Mouse (Mus musculus) lung, embryonic 14.5 days (tissue): Measurements from ENCODE around the gene Rpl13a. TPM values are rescaled to one million over a fixed set of nuclear protein-coding genes. Genes with fewer than 3 reads are reported as not detected.
A peak's percentile ranks its signal among the peaks of the same experiment; 100 is the strongest.
"Not testable (repeated sequence)": the region's sequence is repeated elsewhere in the genome, so short reads cannot be mapped to it uniquely, and the experiment has no call there.

Source experiments
- ATAC-seq: fragments of 200-750 bp; cut with Nextera tagmentation; 2 replicates; pipeline ENCODE4 v1.8.0; 2017; ENCODE audit warnings: mild to moderate bottlenecking, moderate TSS enrichment, moderate library complexity; ENCODE audit not compliant: insufficient read depth
- DNase-seq: peaks from one replicate; pipeline ENCODE4 v3.0.0-alpha.2; 2015
- H3K27ac ChIP-seq: fragments of 300-500 bp; sonication (generic); 2 replicates; pipeline ENCODE4 v1.5.1; 2014; ENCODE audit warnings: low read depth, mild to moderate bottlenecking, moderate library complexity
- H3K27me3 ChIP-seq: fragments of 300-500 bp; sonication (generic); 2 replicates; pipeline ENCODE4 v1.6.1; 2014; ENCODE audit warnings: low read length, control low read depth; ENCODE audit not compliant: insufficient read depth
- H3K36me3 ChIP-seq: fragments of 300-500 bp; sonication (generic); 2 replicates; pipeline ENCODE4 v1.6.1; 2014; ENCODE audit warnings: control low read depth; ENCODE audit not compliant: insufficient read depth
- H3K4me1 ChIP-seq: fragments of 300-500 bp; sonication (generic); 2 replicates; pipeline ENCODE4 v1.6.1; 2014; ENCODE audit warnings: antibody characterized with exemption, control low read depth; ENCODE audit not compliant: insufficient read depth
- H3K4me2 ChIP-seq: fragments of 300-500 bp; sonication (generic); 2 replicates; pipeline ENCODE4 v1.6.1; 2014; ENCODE audit warnings: mild to moderate bottlenecking
- H3K4me3 ChIP-seq: fragments of 300-500 bp; sonication (generic); 2 replicates; pipeline ENCODE4 v1.5.1; 2014; ENCODE audit warnings: low read depth, low read length
- H3K9ac ChIP-seq: fragments of 300-500 bp; sonication (generic); 2 replicates; pipeline ENCODE4 v1.6.1; 2014
- H3K9me3 ChIP-seq: fragments of 300-500 bp; sonication (generic); 2 replicates; pipeline ENCODE4 v1.6.1; 2016; ENCODE audit warnings: low read depth, low read length, control low read depth
- CTCF ChIP-seq: IDR thresholded peaks from 2 replicates; pipeline ENCODE4 v1.5.1; 2016; ENCODE audit warnings: antibody characterized with exemption, low read depth
- WGBS: fragments of 180-500 bp; shearing (Covaris S2); extraction: QIAGEN DNeasy Blood & Tissue Kit; methylation state at CpG from one replicate; pipeline ENCODE4 v1.1.7; 2014; 5-methylcytosine and 5-hydroxymethylcytosine counted together
- polyA plus RNA-seq: library from polyadenylated mRNA; unstranded; fragments of >200 nt; fragmentation: Nextera tagmentation; extraction: Ambion mirVana; gene quantifications from 2 replicates; pipeline ENCODE4 v1.2.1, GENCODE M21; 2014

The Rpl13a gene
- polyA plus RNA-seq, 1 experiment from 2014 or later, result 1,527 TPM

- Histone ChIP-seq H3K4me3 (peak overlapping the region; percentile 67), H3K27ac (peak overlapping the region; percentile 95), H3K27me3 (no peaks in the 10 kb centered on the region), H3K4me2 (peak overlapping the region; percentile 81), H3K36me3 (peaks cover 35% of the 10 kb centered on the region), H3K9ac (peak overlapping the region; percentile 70), H3K4me1 (peaks cover 12% of the 10 kb centered on the region), H3K9me3 (no peaks in the 10 kb centered on the region)
- no peak for TF ChIP-seq CTCF
- ATAC-seq, result no peak
- no peak for DNase-seq
- WGBS, result 1% methylated on average over 17 of the region's 17 CpGs
These were observed 757 bp upstream of the Rpl13a start for GRCm38 (mm10) chr7:45129318-45129717.

- DNase-seq (peak; percentile 31), ATAC-seq (no peak)
- peak overlapping the region; percentile 92 for H3K4me2 ChIP-seq
- peak overlapping the region; percentile 67 for H3K4me3 ChIP-seq
- peaks cover 16% of the 10 kb centered on the region for H3K4me1 ChIP-seq
- TF ChIP-seq CTCF, result no peak
- H3K27ac ChIP-seq, result peak overlapping the region; percentile 95
- WGBS, result under 1% methylated on average over 6 of the region's 6 CpGs
- H3K36me3 ChIP-seq, result peaks cover 42% of the 10 kb centered on the region
- no peaks in the 10 kb centered on the region for H3K9me3 ChIP-seq
- peak overlapping the region; percentile 97 for H3K9ac ChIP-seq
- no peaks in the 10 kb centered on the region for H3K27me3 ChIP-seq
These were observed 799 bp downstream of the Rpl13a start for GRCm38 (mm10) chr7:45127700-45128224.

- TF ChIP-seq CTCF, result peak; percentile 47
- peak; percentile 46 for DNase-seq
- ATAC-seq, result no peak
- Histone ChIP-seq H3K9ac (peak overlapping the region; percentile 97), H3K4me1 (peaks cover 19% of the 10 kb centered on the region), H3K9me3 (no peaks in the 10 kb centered on the region), H3K4me3 (peak overlapping the region; percentile 67), H3K36me3 (peaks cover 48% of the 10 kb centered on the region), H3K27ac (peak overlapping the region; percentile 95), H3K4me2 (peak overlapping the region; percentile 92), H3K27me3 (no peaks in the 10 kb centered on the region)
- WGBS, result 27% methylated on average over 21 of the region's 21 CpGs
These were observed 1.5 kb downstream of the Rpl13a start for GRCm38 (mm10) chr7:45126844-45127699.

- H3K27me3 ChIP-seq, result no peaks in the 10 kb centered on the region
- TF ChIP-seq CTCF, result no peak
- H3K27ac ChIP-seq, result peak overlapping the region; percentile 95
- H3K36me3 ChIP-seq, result peaks cover 56% of the 10 kb centered on the region
- no peak for DNase-seq
- H3K9ac ChIP-seq, result peak overlapping the region; percentile 97
- no peak for ATAC-seq
- no peaks in the 10 kb centered on the region for H3K9me3 ChIP-seq
- peak overlapping the region; percentile 67 for H3K4me3 ChIP-seq
- peaks cover 19% of the 10 kb centered on the region for H3K4me1 ChIP-seq
- WGBS, result 66% methylated on average over 17 of the region's 17 CpGs
- H3K4me2 ChIP-seq, result peak overlapping the region; percentile 92
These were observed 2.3 kb downstream of the Rpl13a start for GRCm38 (mm10) chr7:45126147-45126843.

GRCm38 (mm10) chr7:45125649-45126048, 2.9 kb downstream of the Rpl13a start:
- H3K4me3 ChIP-seq, result peak overlapping the region; percentile 67; the same call in 1 of the 2 replicates
- peak overlapping the region; percentile 97 for H3K9ac ChIP-seq
- 58% methylated on average over 5 of the region's 5 CpGs for WGBS
- H3K27ac ChIP-seq, result peak overlapping the region; percentile 95
- not testable (repeated sequence) for H3K27me3 ChIP-seq, ATAC-seq, H3K9me3 ChIP-seq, DNase-seq
- peaks cover 63% of the 10 kb centered on the region for H3K36me3 ChIP-seq
- H3K4me1 ChIP-seq, result peaks cover 19% of the 10 kb centered on the region
- peak overlapping the region; percentile 92 for H3K4me2 ChIP-seq

- WGBS, result 16% methylated on average over 7 of the region's 7 CpGs
- peak overlapping the region; percentile 95 for H3K27ac ChIP-seq
- ATAC-seq (no peak), DNase-seq (peak; percentile 80)
- TF ChIP-seq CTCF, result peak; percentile 50
- H3K4me1 ChIP-seq, result peaks cover 19% of the 10 kb centered on the region
- peaks cover 67% of the 10 kb centered on the region for H3K36me3 ChIP-seq
- no peaks in the 10 kb centered on the region for H3K27me3 ChIP-seq
- H3K9ac ChIP-seq, result peak overlapping the region; percentile 33; the same call in 1 of the 2 replicates
- H3K4me3 ChIP-seq, result no peak overlapping the region
- H3K9me3 ChIP-seq, result no peaks in the 10 kb centered on the region
- H3K4me2 ChIP-seq, result peak overlapping the region; percentile 92
These were observed 3.4 kb downstream of the Rpl13a start for GRCm38 (mm10) chr7:45125144-45125600.
